Mouse (Mus musculus) G1E (cell line): ENCODE measurements around the gene Wdr66. TPM values are rescaled to one million over a fixed set of nuclear protein-coding genes. Genes with fewer than 3 reads are reported as not detected.

Source experiments
- ATAC-seq: 2 replicates; pipeline ENCODE4 v1.8.0; 2016; ENCODE audit warnings: mild to moderate bottlenecking; ENCODE audit not compliant: insufficient number of reproducible peaks, poor library complexity, low FRiP score, severe bottlenecking; ENCODE audit errors: extremely low read depth
- DNase-seq: peaks from one replicate; pipeline ENCODE4 v3.0.0; 2012; ENCODE audit warnings: low spot score
- H3K27me3 ChIP-seq: 2 replicates; pipeline ENCODE4 v1.6.1; 2012; ENCODE audit warnings: mild to moderate bottlenecking, low read length, inconsistent platforms; ENCODE audit not compliant: insufficient read depth
- H3K36me3 ChIP-seq: replicated peaks from 2 replicates; pipeline ENCODE3; 2012; ENCODE audit warnings: mild to moderate bottlenecking, inconsistent platforms
- H3K4me1 ChIP-seq: 2 replicates; pipeline ENCODE4 v1.6.1; 2012; ENCODE audit warnings: low read depth, low read length, inconsistent platforms, mixed read lengths; ENCODE audit not compliant: insufficient read depth
- H3K4me3 ChIP-seq: 2 replicates; pipeline ENCODE4 v1.5.1; 2012; ENCODE audit warnings: low read depth, mild to moderate bottlenecking, inconsistent platforms, low read length, moderate library complexity, mixed read lengths
- H3K9me3 ChIP-seq: replicated peaks from 2 replicates; pipeline ENCODE4 v1.6.1; 2012; ENCODE audit warnings: inconsistent platforms
- CTCF ChIP-seq: IDR thresholded peaks from 2 replicates; pipeline ENCODE4 v1.5.1; 2012; ENCODE audit warnings: low read depth, low read length, inconsistent platforms, mixed read lengths
- GATA1 ChIP-seq: IDR thresholded peaks from 2 replicates; pipeline ENCODE4 v1.6.1; 2012; ENCODE audit warnings: borderline replicate concordance, low read length, inconsistent platforms, mixed read lengths
- GATA2 ChIP-seq: IDR thresholded peaks from 2 replicates; pipeline ENCODE4 v1.6.1; 2012; ENCODE audit warnings: low read depth, low read length, inconsistent platforms, borderline replicate concordance
- POLR2AphosphoS5 ChIP-seq: IDR thresholded peaks from 2 replicates; pipeline ENCODE4 v1.6.1; 2012; ENCODE audit warnings: low read depth, low read length, inconsistent platforms; ENCODE audit not compliant: insufficient replicate concordance
- TAL1 ChIP-seq: conservative IDR thresholded peaks from 2 replicates; pipeline ENCODE4 v1.6.1; 2012; ENCODE audit warnings: low read depth, low read length, inconsistent platforms, mixed read lengths
- polyA plus RNA-seq: library from polyadenylated mRNA; stranded (reverse); fragments of >175 nt; gene quantifications from 2 replicates; pipeline ENCODE4 v1.2.3, GENCODE M21; 2012
- total RNA-seq, 2 experiments: library from RNA; stranded (forward) in 1 of 2; stranded (reverse) in 1 of 2; fragments of 200-1000 nt in 1 of 2; fragments of >200 nt in 1 of 2; fragmentation: Nextera tagmentation in 1 of 2; gene quantifications; 2 replicates each; pipeline ENCODE4 v1.2.3; 2014 to 2017

Wdr66 gene
- total and polyA plus RNA-seq, 3 experiments, result 0.44 TPM; not detected in 2

DNA sequence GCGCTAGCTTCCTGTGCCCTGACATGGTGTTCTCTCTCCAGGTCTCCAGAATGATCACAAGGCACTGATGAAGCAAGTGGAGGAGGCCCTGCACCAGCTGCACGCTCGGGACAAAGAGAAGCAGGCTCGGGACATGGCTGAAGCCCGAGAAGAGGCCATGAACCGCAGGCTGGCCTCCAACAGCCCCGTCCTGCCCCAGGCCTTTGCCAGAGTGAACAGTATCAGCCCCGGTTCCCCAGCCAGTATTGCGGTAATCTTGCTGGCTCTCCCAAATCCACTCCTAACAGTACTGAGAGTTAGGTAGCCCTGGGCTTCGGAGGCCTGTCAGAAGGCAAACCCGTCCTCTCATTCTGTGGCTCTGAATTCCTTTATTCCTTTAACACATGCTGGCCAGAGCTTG, 12.4 kb upstream of the Wdr66 start:
- no peak overlapping the region for H3K4me3 ChIP-seq
- no peak for DNase-seq
- no peaks in the 10 kb centered on the region for H3K27me3 ChIP-seq
- peaks cover 97% of the 10 kb centered on the region for H3K36me3 ChIP-seq
- no peak for TF ChIP-seq GATA1
- no peak for TF ChIP-seq POLR2AphosphoS5
- no peak for TF ChIP-seq TAL1
- TF ChIP-seq GATA2, result no peak
- TF ChIP-seq CTCF, result no peak
- ATAC-seq, result no peak
- H3K9me3 ChIP-seq, result no peaks in the 10 kb centered on the region
- no peaks in the 10 kb centered on the region for H3K4me1 ChIP-seq

DNA sequence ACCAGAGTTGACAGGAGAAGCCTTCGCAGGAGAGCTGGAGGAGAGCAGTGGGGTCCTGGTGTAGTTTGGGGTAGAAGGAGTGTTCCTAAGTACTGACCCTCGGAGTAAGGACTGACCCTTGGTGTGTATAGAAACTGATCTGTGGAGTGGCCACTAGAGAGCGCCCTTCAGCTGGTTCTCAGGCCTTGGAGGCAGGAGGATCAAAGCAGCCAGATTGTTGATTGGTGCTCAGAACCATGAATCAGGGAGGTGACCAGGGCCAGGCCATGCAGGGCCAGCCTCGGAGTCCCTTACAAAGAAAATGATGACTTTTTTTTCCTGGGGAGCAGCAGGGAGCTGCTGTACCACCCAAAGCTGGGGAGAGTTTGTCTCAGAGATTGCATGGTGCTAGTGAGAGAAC, 6.4 kb upstream of the Wdr66 start:
- TF ChIP-seq TAL1 (no peak), CTCF (peak; percentile 43)
- no peaks in the 10 kb centered on the region for H3K27me3 ChIP-seq
- ATAC-seq, result no peak
- no peaks in the 10 kb centered on the region for H3K9me3 ChIP-seq
- peaks cover 76% of the 10 kb centered on the region for H3K36me3 ChIP-seq
- H3K4me1 ChIP-seq, result no peaks in the 10 kb centered on the region
- H3K4me3 ChIP-seq, result no peak overlapping the region
- DNase-seq, result peak; percentile 27

DNA sequence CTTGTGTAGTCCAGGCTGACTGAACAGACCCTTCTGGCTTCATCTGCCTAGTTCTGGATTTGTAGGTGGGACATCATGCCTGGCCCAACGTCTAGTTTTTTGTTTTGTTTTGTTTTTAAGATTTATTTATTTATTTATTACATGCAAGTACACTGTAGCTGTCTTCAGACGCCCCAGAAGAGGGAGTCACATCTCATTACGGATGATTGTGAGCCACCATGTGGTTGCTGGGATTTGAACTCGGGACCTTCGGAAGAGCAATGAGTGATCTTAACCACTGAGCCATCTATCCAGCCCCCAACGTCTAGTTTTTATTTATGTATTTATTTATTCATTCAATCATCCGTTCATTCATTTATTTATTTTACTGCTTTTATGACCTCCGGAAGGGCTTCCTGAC, 512 bp upstream of the Wdr66 start:
- no peak overlapping the region for H3K4me3 ChIP-seq
- ATAC-seq, result no peak
- H3K9me3 ChIP-seq, result no peaks in the 10 kb centered on the region
- H3K27me3 ChIP-seq, result peaks cover 21% of the 10 kb centered on the region
- 0 out of 2 replicates have a peak, but pooled peaks cover 3% of the 10 kb centered on the region for H3K4me1 ChIP-seq
- no peak for TF ChIP-seq POLR2AphosphoS5
- TF ChIP-seq CTCF, result no peak
- H3K36me3 ChIP-seq, result peaks cover 23% of the 10 kb centered on the region
- no peak for DNase-seq

DNA sequence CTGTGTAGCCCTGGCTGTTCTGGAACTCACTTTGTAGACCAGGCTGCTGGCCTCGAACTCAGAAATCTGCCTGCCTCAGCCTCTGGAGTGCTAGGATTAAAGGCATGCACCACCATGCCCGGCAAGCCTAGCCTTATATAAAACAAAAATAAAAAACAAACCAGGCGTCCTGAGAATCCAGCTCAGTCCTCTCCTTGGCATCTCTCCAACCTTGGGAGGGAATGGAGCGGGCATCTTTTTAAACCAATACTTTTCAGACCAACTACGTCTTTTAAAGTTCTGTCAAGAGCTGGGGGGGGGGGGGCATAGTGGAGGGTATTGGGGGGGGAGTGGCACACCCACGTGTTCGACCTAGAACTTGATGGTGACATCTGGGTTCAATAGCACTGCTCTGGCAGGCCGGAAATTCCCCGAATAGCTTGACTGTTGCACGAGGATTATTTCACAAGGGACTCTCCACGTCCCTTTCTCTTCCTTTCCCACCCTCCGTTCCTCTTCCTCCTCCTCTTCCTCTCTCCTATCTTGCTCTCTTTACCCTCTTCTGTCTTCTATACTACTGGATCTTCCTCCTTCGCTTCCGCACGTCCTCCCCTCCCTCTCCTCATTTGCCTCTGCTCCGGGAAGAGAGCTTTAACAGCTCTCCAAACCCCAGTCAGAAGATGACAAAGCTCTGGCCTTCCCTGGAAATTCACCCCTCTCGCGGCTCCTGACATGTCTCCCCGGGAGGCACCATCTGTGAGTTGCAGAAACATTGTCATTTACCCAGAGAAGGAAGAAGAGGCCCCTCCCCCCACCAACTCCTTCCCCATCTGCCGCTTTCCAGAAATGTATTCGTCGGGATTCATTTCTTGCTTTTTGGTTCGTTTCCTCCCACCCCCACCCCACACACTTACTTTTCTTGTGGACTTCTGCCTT, 5.2 kb downstream of the Wdr66 start:
- H3K27me3 ChIP-seq, result peaks cover 26% of the 10 kb centered on the region
- DNase-seq (no peak), ATAC-seq (no peak)
- no peak overlapping the region for H3K4me3 ChIP-seq
- TF ChIP-seq POLR2AphosphoS5 (no peak), CTCF (no peak), GATA2 (no peak)
- peaks cover 11% of the 10 kb centered on the region; the same call in 1 of the 2 replicates for H3K4me1 ChIP-seq
- no peaks in the 10 kb centered on the region for H3K9me3 ChIP-seq
- H3K36me3 ChIP-seq, result no peaks in the 10 kb centered on the region

DNA sequence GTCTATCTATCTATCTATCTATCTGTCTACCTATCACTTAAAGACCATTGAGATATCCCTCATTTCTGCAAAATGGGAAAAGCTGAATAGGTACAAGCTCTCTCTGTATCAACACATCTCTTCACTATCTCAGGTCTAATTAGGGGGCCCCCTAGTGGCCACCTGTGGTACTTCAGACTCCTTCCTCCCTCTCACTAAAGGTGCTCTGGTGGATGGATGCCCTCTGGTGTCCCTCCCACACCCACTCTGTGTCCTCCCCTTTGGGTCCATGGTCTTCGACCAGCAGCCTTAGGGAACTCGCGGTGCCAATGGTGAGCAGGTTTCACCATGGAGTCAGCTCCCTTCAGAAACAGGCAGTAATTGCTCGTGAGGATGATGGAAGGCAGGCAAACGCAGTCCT, 7.1 kb downstream of the Wdr66 start:
- Histone ChIP-seq H3K4me1 (peaks cover 11% of the 10 kb centered on the region; the same call in 1 of the 2 replicates), H3K27me3 (peaks cover 37% of the 10 kb centered on the region), H3K4me3 (no peak overlapping the region), H3K9me3 (no peaks in the 10 kb centered on the region), H3K36me3 (no peaks in the 10 kb centered on the region)
- peak; percentile 30 for DNase-seq
- ATAC-seq, result no peak
- TF ChIP-seq CTCF (peak; percentile 89), TAL1 (no peak)

DNA sequence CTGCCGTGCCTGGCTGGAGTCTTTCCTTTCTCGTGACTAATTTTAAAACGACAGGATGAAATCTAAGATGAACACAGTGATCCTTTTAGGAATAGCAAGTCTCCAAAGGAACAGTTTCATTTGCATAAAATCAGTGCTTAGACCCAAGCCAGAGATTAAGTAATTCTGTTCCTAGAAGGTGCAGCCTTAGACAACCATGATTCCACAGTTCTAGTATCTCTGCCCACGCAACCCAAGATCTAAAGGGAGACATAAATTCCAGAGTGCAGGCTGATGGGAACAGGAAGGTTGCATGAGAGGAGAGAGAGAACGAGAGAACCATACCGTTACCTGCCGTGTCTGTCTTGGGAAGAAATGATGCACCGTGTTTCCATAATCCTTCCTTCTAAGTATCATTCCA, 8.8 kb downstream of the Wdr66 start:
- Histone ChIP-seq H3K36me3 (no peaks in the 10 kb centered on the region), H3K4me3 (no peak overlapping the region), H3K9me3 (no peaks in the 10 kb centered on the region), H3K27me3 (peaks cover 28% of the 10 kb centered on the region), H3K4me1 (peaks cover 9% of the 10 kb centered on the region; the same call in 1 of the 2 replicates)
- ATAC-seq (no peak), DNase-seq (no peak)
- TF ChIP-seq TAL1 (no peak), POLR2AphosphoS5 (no peak), GATA2 (no peak), CTCF (no peak), GATA1 (no peak)

DNA sequence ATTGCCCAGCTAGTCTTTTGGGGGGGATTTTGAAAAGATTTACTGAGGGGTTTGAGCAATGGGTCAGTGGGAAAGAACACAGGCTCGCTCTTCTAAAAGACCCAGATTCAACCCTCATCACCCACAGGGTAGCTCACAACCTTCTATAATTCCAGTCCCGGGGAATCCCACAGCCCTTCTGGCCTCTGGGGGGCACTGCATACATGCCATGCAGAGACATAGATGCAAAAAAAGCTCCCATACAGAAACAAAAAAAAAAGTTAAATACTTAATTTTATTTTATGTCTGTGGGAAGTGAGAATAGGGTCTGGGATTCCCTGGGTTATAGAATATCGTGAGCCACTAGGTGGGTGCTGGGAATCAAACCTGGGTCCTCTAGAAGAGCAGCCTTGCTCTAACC, 15.0 kb downstream of the Wdr66 start:
- Histone ChIP-seq H3K4me1 (no peaks in the 10 kb centered on the region), H3K4me3 (no peak overlapping the region), H3K9me3 (no peaks in the 10 kb centered on the region), H3K36me3 (no peaks in the 10 kb centered on the region), H3K27me3 (peaks cover 22% of the 10 kb centered on the region)
- DNase-seq (no peak), ATAC-seq (no peak)
- TF ChIP-seq GATA2, result no peak
- TF ChIP-seq TAL1, result no peak
- TF ChIP-seq GATA1, result no peak
- TF ChIP-seq CTCF, result no peak
- no peak for TF ChIP-seq POLR2AphosphoS5
